Mouse (Mus musculus): Measurements from ENCODE around the gene Panx1. TPM values are rescaled to one million over a fixed set of nuclear protein-coding genes. Genes with fewer than 3 reads are reported as not detected.
A peak's percentile ranks its signal among the peaks of the same experiment; 100 is the strongest.

Gene Panx1
- polyA plus RNA-seq, 1 experiment from 2014 or later: 165 TPM

DNA sequence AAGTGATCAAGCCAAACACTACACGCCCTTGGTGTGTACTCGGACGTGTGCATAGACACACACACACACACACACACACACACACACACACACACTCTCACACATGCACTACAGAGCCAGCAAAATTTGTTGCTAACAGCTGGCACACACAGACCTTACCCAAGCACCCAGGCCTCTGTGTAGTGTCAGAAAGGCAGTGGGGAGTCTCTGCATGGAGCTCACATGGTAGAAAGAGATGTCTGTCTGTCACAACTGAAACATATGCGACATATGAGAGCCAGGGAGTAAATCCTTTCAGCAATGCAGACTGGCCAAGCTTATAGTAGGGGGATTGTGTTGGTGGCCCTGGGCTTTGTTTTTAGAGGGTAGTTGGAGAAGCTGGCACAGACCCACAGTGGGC lies 12.5 kb downstream of the Panx1 start:
- Histone ChIP-seq H3K27me3 (ENCODE audit: control insufficient read depth, insufficient read depth, low read depth, low read length) (no peaks in the 10 kb centered on the region), H3K9ac (ENCODE audit: low read depth, low read length) (no peak overlapping the region), H3K36me3 (ENCODE audit: control insufficient read depth, insufficient read depth, low read length) (0 out of 2 replicates have a peak, but pooled peaks cover 2% of the 10 kb centered on the region), H3K4me1 (ENCODE audit: control insufficient read depth, insufficient read depth, low read length) (peaks cover 9% of the 10 kb centered on the region), H3K4me2 (ENCODE audit: low read length) (no peak overlapping the region), H3K4me3 (ENCODE audit: low read depth, low read length) (no peak overlapping the region), H3K27ac (ENCODE audit: low read length) (no peak overlapping the region), H3K9me3 (replicated peaks; ENCODE audit: control insufficient read depth, low read length, poor library complexity, severe bottlenecking) (no peaks in the 10 kb centered on the region)
- WGBS: 88% methylated on average over 4 of the region's 4 CpGs
- no peak for ATAC-seq

GRCm38 (mm10) chr9:15030771-15031170 lies 14.5 kb downstream of the Panx1 start:
- 81% methylated on average over 8 of the region's 8 CpGs for WGBS
- ATAC-seq: no peak
- Histone ChIP-seq H3K4me3 (ENCODE audit: low read depth, low read length) (no peak overlapping the region), H3K27ac (ENCODE audit: low read length) (no peak overlapping the region), H3K4me2 (ENCODE audit: low read length) (no peak overlapping the region), H3K27me3 (ENCODE audit: control insufficient read depth, insufficient read depth, low read depth, low read length) (no peaks in the 10 kb centered on the region), H3K4me1 (ENCODE audit: control insufficient read depth, insufficient read depth, low read length) (no peaks in the 10 kb centered on the region), H3K36me3 (ENCODE audit: control insufficient read depth, insufficient read depth, low read length) (peaks cover 4% of the 10 kb centered on the region; the same call in 1 of the 2 replicates), H3K9ac (ENCODE audit: low read depth, low read length) (no peak overlapping the region), H3K9me3 (replicated peaks; ENCODE audit: control insufficient read depth, low read length, poor library complexity, severe bottlenecking) (no peaks in the 10 kb centered on the region; the same call in 1 of the 2 replicates)

DNA sequence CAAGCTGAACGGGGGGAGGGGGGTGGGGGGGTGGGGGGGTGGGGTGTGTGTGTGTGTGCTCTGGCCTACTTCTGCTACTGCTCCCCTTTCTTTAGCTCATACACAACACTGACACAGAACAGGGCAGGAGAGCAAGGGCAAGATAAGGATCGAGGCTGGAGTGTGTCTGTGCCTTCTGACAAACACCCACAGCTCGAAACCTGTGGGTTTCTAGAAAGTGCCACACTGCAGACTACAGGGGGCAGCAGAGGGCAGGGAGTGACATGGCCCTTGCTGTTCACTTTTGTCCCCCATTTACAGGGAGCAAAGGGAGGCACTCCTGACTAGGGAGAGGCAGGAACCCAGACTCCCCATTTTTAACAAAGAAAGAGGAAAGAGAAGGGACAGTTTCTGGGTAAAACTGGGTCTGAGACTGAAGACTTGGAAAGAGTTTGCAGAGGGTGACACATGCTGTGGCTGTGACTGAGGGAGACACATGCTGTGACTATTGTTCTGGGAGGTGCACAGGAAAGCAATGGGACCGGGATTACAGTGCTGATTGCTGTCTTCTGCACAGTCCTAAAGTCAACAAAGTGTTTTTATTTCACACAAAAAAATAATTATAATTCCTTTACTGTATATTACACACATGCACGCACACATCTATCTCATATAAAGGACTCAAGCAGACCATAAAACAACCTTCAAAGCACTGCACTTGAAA lies 16.1 kb downstream of the Panx1 start:
- Histone ChIP-seq H3K9me3 (replicated peaks; ENCODE audit: control insufficient read depth, low read length, poor library complexity, severe bottlenecking) (no peaks in the 10 kb centered on the region; the same call in 1 of the 2 replicates), H3K27me3 (ENCODE audit: control insufficient read depth, insufficient read depth, low read depth, low read length) (no peaks in the 10 kb centered on the region), H3K4me3 (ENCODE audit: low read depth, low read length) (no peak overlapping the region), H3K4me1 (ENCODE audit: control insufficient read depth, insufficient read depth, low read length) (no peaks in the 10 kb centered on the region), H3K9ac (ENCODE audit: low read depth, low read length) (no peak overlapping the region), H3K27ac (ENCODE audit: low read length) (no peak overlapping the region), H3K36me3 (ENCODE audit: control insufficient read depth, insufficient read depth, low read length) (peaks cover 4% of the 10 kb centered on the region; the same call in 1 of the 2 replicates), H3K4me2 (ENCODE audit: low read length) (no peak overlapping the region)
- 57% methylated on average over 5 of the region's 5 CpGs for WGBS
- ATAC-seq: peak; percentile 32; the same call in 1 of the 2 replicates

GRCm38 (mm10) chr9:15027725-15028124 lies 17.6 kb downstream of the Panx1 start:
- 70% methylated on average over 3 of the region's 3 CpGs for WGBS

GRCm38 (mm10) chr9:15023049-15023448 lies 22.2 kb downstream of the Panx1 start:
- no peak overlapping the region for H3K27ac ChIP-seq (ENCODE audit: low read length)
- no peaks in the 10 kb centered on the region; the same call in 1 of the 2 replicates for H3K9me3 ChIP-seq (replicated peaks; ENCODE audit: control insufficient read depth, low read length, poor library complexity, severe bottlenecking)
- no peak overlapping the region for H3K4me2 ChIP-seq (ENCODE audit: low read length)
- WGBS: 94% methylated on average over 1 of the region's 1 CpGs
- H3K9ac ChIP-seq (ENCODE audit: low read depth, low read length): no peak overlapping the region
- no peak overlapping the region for H3K4me3 ChIP-seq (ENCODE audit: low read depth, low read length)
- H3K36me3 ChIP-seq (ENCODE audit: control insufficient read depth, insufficient read depth, low read length): peaks cover 13% of the 10 kb centered on the region
- H3K27me3 ChIP-seq (ENCODE audit: control insufficient read depth, insufficient read depth, low read depth, low read length): no peaks in the 10 kb centered on the region
- no peaks in the 10 kb centered on the region for H3K4me1 ChIP-seq (ENCODE audit: control insufficient read depth, insufficient read depth, low read length)
- ATAC-seq: no peak

More at GRCm38 (mm10) chr9:15027725-15028124, 17.6 kb downstream of the Panx1 start:
- Histone ChIP-seq H3K9ac (ENCODE audit: low read depth, low read length) (no peak overlapping the region), H3K4me1 (ENCODE audit: control insufficient read depth, insufficient read depth, low read length) (no peaks in the 10 kb centered on the region), H3K4me3 (ENCODE audit: low read depth, low read length) (no peak overlapping the region), H3K9me3 (replicated peaks; ENCODE audit: control insufficient read depth, low read length, poor library complexity, severe bottlenecking) (no peaks in the 10 kb centered on the region; the same call in 1 of the 2 replicates), H3K4me2 (ENCODE audit: low read length) (no peak overlapping the region), H3K27ac (ENCODE audit: low read length) (no peak overlapping the region), H3K36me3 (ENCODE audit: control insufficient read depth, insufficient read depth, low read length) (peaks cover 4% of the 10 kb centered on the region; the same call in 1 of the 2 replicates), H3K27me3 (ENCODE audit: control insufficient read depth, insufficient read depth, low read depth, low read length) (no peaks in the 10 kb centered on the region)
- ATAC-seq: no peak

DNA sequence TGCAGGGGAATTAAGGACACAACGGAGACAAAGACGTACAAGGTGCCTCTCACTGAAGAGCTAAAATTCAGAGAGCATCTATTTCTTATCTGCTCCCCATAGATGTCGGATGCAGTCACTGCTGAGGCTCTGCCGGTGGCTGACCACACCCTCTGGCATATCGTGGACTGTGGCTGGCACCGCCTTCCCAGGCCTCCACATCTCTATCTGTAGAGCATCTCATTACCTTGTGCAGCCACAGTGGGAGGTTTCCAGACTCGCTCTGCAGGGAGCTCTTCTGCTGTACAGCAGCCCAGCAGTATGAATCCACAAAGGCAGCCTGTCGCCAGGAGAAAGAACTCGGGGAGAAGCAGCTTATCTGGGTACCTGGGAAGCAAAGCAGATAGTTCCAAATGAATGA lies 24.1 kb downstream of the Panx1 start:
- Histone ChIP-seq H3K4me3 (ENCODE audit: low read depth, low read length) (no peak overlapping the region), H3K27me3 (ENCODE audit: control insufficient read depth, insufficient read depth, low read depth, low read length) (no peaks in the 10 kb centered on the region), H3K9ac (ENCODE audit: low read depth, low read length) (no peak overlapping the region), H3K36me3 (ENCODE audit: control insufficient read depth, insufficient read depth, low read length) (peaks cover 11% of the 10 kb centered on the region; the same call in 1 of the 2 replicates), H3K4me1 (ENCODE audit: control insufficient read depth, insufficient read depth, low read length) (no peaks in the 10 kb centered on the region), H3K27ac (ENCODE audit: low read length) (no peak overlapping the region), H3K4me2 (ENCODE audit: low read length) (no peak overlapping the region), H3K9me3 (replicated peaks; ENCODE audit: control insufficient read depth, low read length, poor library complexity, severe bottlenecking) (no peaks in the 10 kb centered on the region; the same call in 1 of the 2 replicates)
- 73% methylated on average over 9 of the region's 9 CpGs for WGBS
- ATAC-seq: no peak

- H3K27me3 ChIP-seq (ENCODE audit: control insufficient read depth, insufficient read depth, low read depth, low read length): no peaks in the 10 kb centered on the region
- H3K9me3 ChIP-seq (replicated peaks; ENCODE audit: control insufficient read depth, low read length, poor library complexity, severe bottlenecking): no peaks in the 10 kb centered on the region
- ATAC-seq: no peak
- WGBS: 90% methylated on average over 5 of the region's 5 CpGs
- H3K4me2 ChIP-seq (ENCODE audit: low read length): no peak overlapping the region
- no peak overlapping the region for H3K9ac ChIP-seq (ENCODE audit: low read depth, low read length)
- peaks cover 11% of the 10 kb centered on the region; the same call in 1 of the 2 replicates for H3K36me3 ChIP-seq (ENCODE audit: control insufficient read depth, insufficient read depth, low read length)
- H3K4me3 ChIP-seq (ENCODE audit: low read depth, low read length): no peak overlapping the region
- no peak overlapping the region for H3K27ac ChIP-seq (ENCODE audit: low read length)
- no peaks in the 10 kb centered on the region for H3K4me1 ChIP-seq (ENCODE audit: control insufficient read depth, insufficient read depth, low read length)
These were observed 24.7 kb downstream of the Panx1 start for GRCm38 (mm10) chr9:15020561-15021080.

- WGBS: 84% methylated on average over 5 of the region's 5 CpGs
- Histone ChIP-seq H3K9me3 (replicated peaks; ENCODE audit: control insufficient read depth, low read length, poor library complexity, severe bottlenecking) (no peaks in the 10 kb centered on the region), H3K27ac (ENCODE audit: low read length) (no peak overlapping the region), H3K4me1 (ENCODE audit: control insufficient read depth, insufficient read depth, low read length) (no peaks in the 10 kb centered on the region), H3K9ac (ENCODE audit: low read depth, low read length) (no peak overlapping the region), H3K4me2 (ENCODE audit: low read length) (no peak overlapping the region), H3K4me3 (ENCODE audit: low read depth, low read length) (no peak overlapping the region), H3K36me3 (ENCODE audit: control insufficient read depth, insufficient read depth, low read length) (peaks cover 11% of the 10 kb centered on the region), H3K27me3 (ENCODE audit: control insufficient read depth, insufficient read depth, low read depth, low read length) (no peaks in the 10 kb centered on the region)
- ATAC-seq: no peak
These were observed 26.5 kb downstream of the Panx1 start for GRCm38 (mm10) chr9:15018756-15019131.

Data from midbrain, embryonic 16.5 days (tissue).